Mouse (Mus musculus) limb, embryonic 15.5 days (tissue): ENCODE data around the gene Ptov1. TPM values are rescaled to one million over a fixed set of nuclear protein-coding genes. Genes with fewer than 3 reads are reported as not detected.

Experiments used
- ATAC-seq: fragments of 200-750 bp; cut with Nextera tagmentation; 2 replicates; pipeline ENCODE4 v1.8.0; 2017; ENCODE audit warnings: low read depth, moderate TSS enrichment; ENCODE audit not compliant: insufficient number of reproducible peaks, low FRiP score, low TSS enrichment
- H3K27ac ChIP-seq: fragments of 300-500 bp; sonication (generic); 2 replicates; pipeline ENCODE4 v1.5.1; 2015; ENCODE audit warnings: moderate library complexity, mild to moderate bottlenecking, inconsistent platforms
- H3K27me3 ChIP-seq: fragments of 300-500 bp; sonication (generic); 2 replicates; pipeline ENCODE4 v1.6.1; 2015; ENCODE audit warnings: inconsistent platforms
- H3K36me3 ChIP-seq: fragments of 300-500 bp; sonication (generic); 2 replicates; pipeline ENCODE4 v1.6.1; 2015; ENCODE audit warnings: inconsistent platforms
- H3K4me1 ChIP-seq: fragments of 300-500 bp; sonication (generic); 2 replicates; pipeline ENCODE4 v1.6.1; 2015; ENCODE audit warnings: inconsistent platforms
- H3K4me2 ChIP-seq: fragments of 300-500 bp; sonication (generic); 2 replicates; pipeline ENCODE4 v1.6.1; 2015; ENCODE audit warnings: mild to moderate bottlenecking, inconsistent platforms
- H3K4me3 ChIP-seq: fragments of 300-500 bp; sonication (generic); 2 replicates; pipeline ENCODE4 v1.5.1; 2015; ENCODE audit warnings: mild to moderate bottlenecking, inconsistent platforms
- H3K9ac ChIP-seq: fragments of 300-500 bp; sonication (generic); 2 replicates; pipeline ENCODE4 v1.6.1; 2015; ENCODE audit warnings: inconsistent platforms
- H3K9me3 ChIP-seq: fragments of 300-500 bp; sonication (generic); 2 replicates; pipeline ENCODE4 v1.6.1; 2016; ENCODE audit warnings: inconsistent platforms
- WGBS: fragments of 180-500 bp; shearing (Covaris S2); methylation state at CpG from one replicate; pipeline ENCODE4 v1.1.7; 2015; 5-methylcytosine and 5-hydroxymethylcytosine counted together
- polyA plus RNA-seq: library from polyadenylated mRNA; unstranded; fragments of >200 nt; fragmentation: Nextera tagmentation; extraction: Ambion mirVana; gene quantifications from 2 replicates; pipeline ENCODE4 v1.2.1, GENCODE M21; 2015

Gene Ptov1
- 286 and 373 TPM in 2 replicates for polyA plus RNA-seq

DNA sequence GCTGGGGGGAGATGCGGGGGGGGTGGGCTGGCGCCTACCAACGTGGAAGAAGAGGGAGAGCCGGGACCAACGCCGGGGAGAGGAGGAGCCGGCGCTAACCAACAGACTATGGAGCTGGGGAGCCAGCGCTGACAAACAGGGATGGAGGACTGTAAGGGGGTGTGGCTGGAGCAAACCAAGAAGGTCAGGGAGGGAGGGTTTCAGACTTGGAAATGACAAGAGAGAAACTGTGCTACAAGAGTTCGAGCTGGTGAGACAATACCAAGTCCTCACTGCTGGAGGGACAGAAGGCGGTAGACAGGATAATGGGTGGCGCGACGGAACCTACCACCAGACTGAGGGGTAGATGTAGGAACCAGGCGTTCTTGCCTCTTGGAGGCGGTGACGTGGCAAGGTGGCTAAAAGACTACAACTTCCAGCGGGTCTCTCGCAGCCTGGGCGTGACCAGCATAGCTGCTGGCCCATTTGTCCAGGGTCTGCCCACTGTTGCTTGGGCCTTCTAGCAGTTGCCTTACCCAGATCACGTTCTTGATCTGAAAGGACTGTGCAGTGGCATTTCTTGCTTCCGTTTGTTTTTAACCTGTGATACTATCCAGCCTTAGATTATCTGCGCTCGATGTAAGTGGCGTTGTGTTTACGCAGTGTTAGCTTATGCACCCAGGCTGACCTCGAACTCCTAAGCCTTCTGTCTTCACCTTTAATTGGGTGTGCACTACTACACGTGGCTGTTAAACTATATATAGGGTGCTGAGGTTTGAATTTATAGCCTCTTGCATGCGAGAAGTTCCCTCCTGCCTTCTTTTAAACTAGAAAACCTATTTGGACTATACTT is at the start of gene Ptov1:
Gene Ptov1 (minus strand): TSS at position 92 of the 832 bp plus-strand sequence.
- Histone ChIP-seq H3K9ac (peak within 1 kb of the TSS; percentile 100), H3K27ac (peak within 1 kb of the TSS; percentile 100), H3K9me3 (no peaks in the 10 kb centered on the region), H3K27me3 (no peaks in the 10 kb centered on the region), H3K4me2 (peak within 1 kb of the TSS; percentile 75), H3K4me1 (peaks cover 47% of the 10 kb centered on the region), H3K4me3 (peak within 1 kb of the TSS; percentile 97), H3K36me3 (peaks cover 14% of the 10 kb centered on the region)
- ATAC-seq = peak; percentile 92
- 5% methylated on average over 29 of the region's 29 CpGs for WGBS

DNA sequence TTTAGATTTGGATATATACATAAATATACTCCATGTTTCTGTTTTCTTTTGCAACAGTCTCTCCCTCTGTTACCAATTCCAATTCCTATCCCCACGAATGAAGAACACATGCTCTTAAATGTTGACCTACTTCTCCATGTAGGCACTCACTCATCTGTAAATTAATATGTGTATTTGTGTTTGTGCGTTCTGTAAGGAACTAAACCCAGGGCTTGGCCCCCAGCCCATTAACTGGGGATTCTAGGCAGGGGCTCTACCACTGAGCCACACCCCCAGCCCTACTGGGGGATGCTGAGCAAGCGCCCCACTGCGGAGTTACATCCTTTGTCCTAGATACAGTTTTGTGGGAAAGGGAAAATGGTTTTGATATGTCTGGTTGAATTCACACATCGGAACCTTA is 49.5 kb upstream of the Ptov1 start:
- Histone ChIP-seq H3K4me2 (no peak overlapping the region), H3K36me3 (peaks cover 63% of the 10 kb centered on the region), H3K4me3 (no peak overlapping the region), H3K4me1 (0 out of 2 replicates have a peak, but pooled peaks cover 4% of the 10 kb centered on the region), H3K9ac (no peak overlapping the region), H3K27me3 (no peaks in the 10 kb centered on the region), H3K27ac (no peak overlapping the region), H3K9me3 (no peaks in the 10 kb centered on the region)
- 83% methylated on average over 5 of the region's 5 CpGs for WGBS
- ATAC-seq = no peak

DNA sequence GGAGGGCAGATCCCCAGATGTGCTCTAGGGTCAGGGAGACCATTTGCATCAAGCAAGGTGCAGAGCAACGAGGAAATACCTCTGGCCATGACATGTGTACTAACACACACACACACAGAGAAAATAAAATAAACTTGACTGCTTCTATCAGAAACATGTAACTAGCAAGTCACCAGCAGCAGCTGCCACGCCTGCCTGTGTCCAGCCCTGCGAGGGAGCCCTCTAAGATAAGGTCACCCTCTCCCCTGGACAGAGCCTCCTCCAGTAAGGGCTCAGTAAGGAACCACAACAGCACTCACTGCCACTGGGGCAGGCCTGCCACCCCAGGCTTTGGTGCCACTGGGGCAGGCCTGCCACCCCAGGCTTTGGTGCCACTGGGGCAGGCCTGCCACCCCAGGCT is 48.6 kb upstream of the Ptov1 start:
- Histone ChIP-seq H3K4me3 (no peak overlapping the region), H3K27ac (no peak overlapping the region), H3K9ac (no peak overlapping the region), H3K9me3 (no peaks in the 10 kb centered on the region), H3K27me3 (no peaks in the 10 kb centered on the region), H3K4me1 (0 out of 2 replicates have a peak, but pooled peaks cover 4% of the 10 kb centered on the region), H3K4me2 (no peak overlapping the region), H3K36me3 (peaks cover 66% of the 10 kb centered on the region)
- WGBS = 88% methylated on average over 3 of the region's 3 CpGs
- no peak for ATAC-seq

DNA sequence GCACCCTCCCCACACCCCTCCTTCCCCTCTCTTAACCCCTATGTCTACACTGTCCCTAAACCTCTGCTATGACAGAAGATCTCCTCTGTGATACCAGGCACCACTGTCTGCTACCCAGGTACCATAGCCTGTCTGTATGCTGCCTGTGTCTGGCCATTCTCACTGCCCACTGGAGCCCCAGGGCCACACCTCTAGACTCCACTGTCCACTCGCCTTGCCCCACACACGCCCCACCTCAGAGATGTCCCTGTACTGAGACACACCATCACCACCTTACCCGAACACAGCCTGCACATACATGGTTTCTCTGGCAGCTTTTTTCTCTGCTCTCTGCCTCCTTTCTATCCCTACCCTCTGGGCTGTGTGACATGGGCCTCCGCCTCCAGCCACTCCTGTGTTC is 47.3 kb upstream of the Ptov1 start:
- ATAC-seq = 0 out of 2 replicates have a peak, but pooled peaks have one; percentile 30
- Histone ChIP-seq H3K9me3 (no peaks in the 10 kb centered on the region), H3K36me3 (peaks cover 62% of the 10 kb centered on the region), H3K4me1 (0 out of 2 replicates have a peak, but pooled peaks cover 4% of the 10 kb centered on the region), H3K27me3 (no peaks in the 10 kb centered on the region), H3K4me3 (no peak overlapping the region), H3K27ac (no peak overlapping the region), H3K9ac (no peak overlapping the region), H3K4me2 (no peak overlapping the region)
- WGBS = 88% methylated on average over 4 of the region's 4 CpGs

DNA sequence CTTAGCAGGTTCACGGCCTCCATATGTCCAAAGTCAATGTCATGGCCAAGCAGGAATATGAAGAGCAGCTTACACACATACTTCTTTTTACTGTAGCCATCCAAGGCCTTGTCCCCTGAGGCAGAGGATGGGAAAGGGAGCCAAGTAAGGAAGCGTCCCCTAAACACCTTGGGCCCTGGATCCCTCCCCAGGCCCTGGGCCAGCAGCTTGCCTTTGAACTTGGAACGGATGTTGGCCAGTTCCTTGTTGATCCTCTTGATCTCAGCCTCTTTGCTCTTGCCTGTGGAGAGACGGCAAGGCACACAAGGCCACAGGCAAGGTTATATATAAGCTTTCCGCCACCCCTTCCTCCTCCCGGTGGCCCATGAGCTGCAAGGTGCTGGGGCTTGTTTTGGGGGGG is 46.6 kb upstream of the Ptov1 start:
- peaks cover 65% of the 10 kb centered on the region for H3K36me3 ChIP-seq
- no peak overlapping the region for H3K4me3 ChIP-seq
- WGBS = 82% methylated on average over 6 of the region's 6 CpGs
- H3K9ac ChIP-seq = no peak overlapping the region
- no peaks in the 10 kb centered on the region for H3K27me3 ChIP-seq
- H3K9me3 ChIP-seq = no peaks in the 10 kb centered on the region
- no peak overlapping the region for H3K27ac ChIP-seq
- H3K4me2 ChIP-seq = no peak overlapping the region
- H3K4me1 ChIP-seq = 0 out of 2 replicates have a peak, but pooled peaks cover 4% of the 10 kb centered on the region
- no peak for ATAC-seq

DNA sequence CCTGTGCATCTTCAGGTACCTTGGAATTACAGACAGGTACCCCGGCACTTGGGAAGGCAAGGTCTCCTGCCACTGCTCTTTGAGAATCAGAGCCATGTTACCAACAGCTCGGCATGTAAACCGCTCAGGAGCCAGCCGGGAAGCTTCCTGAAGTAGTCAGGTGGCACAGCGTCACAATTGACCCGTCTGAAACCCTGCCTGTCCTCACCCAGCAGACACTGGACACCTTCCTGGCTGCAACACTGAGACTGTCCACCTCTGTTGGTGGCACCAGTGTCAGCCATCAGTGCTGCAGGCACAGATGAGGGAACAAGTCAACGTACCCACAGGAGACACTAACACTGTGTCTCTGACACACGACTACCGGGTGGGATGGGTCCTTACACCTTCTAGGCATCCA is 45.7 kb upstream of the Ptov1 start:
- H3K9ac ChIP-seq = no peak overlapping the region
- 92% methylated on average over 9 of the region's 9 CpGs for WGBS
- H3K9me3 ChIP-seq = no peaks in the 10 kb centered on the region
- H3K27ac ChIP-seq = no peak overlapping the region
- peaks cover 69% of the 10 kb centered on the region for H3K36me3 ChIP-seq
- H3K4me2 ChIP-seq = no peak overlapping the region
- H3K27me3 ChIP-seq = no peaks in the 10 kb centered on the region
- H3K4me3 ChIP-seq = no peak overlapping the region
- ATAC-seq = no peak
- H3K4me1 ChIP-seq = 0 out of 2 replicates have a peak, but pooled peaks cover 4% of the 10 kb centered on the region

DNA sequence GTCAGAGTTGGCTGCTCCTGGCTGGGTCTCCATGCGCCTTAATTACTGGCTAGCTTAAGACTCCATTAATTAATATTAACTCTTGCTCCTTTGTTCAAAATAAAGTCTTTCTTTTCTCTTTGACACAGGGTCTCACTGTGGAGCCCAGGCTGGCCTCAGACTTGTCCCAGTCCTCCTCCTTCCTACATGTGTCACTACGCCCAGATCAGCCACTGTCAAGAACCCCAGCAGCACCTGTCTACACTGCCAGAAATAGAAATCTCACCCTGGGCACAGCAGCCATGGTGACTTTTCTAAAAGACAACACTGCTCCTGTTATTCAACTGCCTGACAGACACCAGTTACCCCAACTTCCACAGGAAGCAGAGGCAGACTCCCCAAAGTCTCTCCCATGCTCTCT is 44.8 kb upstream of the Ptov1 start:
- Histone ChIP-seq H3K9me3 (no peaks in the 10 kb centered on the region), H3K36me3 (peaks cover 72% of the 10 kb centered on the region), H3K27me3 (no peaks in the 10 kb centered on the region), H3K4me3 (no peak overlapping the region), H3K4me2 (no peak overlapping the region), H3K27ac (no peak overlapping the region), H3K4me1 (0 out of 2 replicates have a peak, but pooled peaks cover 4% of the 10 kb centered on the region), H3K9ac (no peak overlapping the region)
- 83% methylated on average over 2 of the region's 2 CpGs for WGBS
- ATAC-seq = no peak

DNA sequence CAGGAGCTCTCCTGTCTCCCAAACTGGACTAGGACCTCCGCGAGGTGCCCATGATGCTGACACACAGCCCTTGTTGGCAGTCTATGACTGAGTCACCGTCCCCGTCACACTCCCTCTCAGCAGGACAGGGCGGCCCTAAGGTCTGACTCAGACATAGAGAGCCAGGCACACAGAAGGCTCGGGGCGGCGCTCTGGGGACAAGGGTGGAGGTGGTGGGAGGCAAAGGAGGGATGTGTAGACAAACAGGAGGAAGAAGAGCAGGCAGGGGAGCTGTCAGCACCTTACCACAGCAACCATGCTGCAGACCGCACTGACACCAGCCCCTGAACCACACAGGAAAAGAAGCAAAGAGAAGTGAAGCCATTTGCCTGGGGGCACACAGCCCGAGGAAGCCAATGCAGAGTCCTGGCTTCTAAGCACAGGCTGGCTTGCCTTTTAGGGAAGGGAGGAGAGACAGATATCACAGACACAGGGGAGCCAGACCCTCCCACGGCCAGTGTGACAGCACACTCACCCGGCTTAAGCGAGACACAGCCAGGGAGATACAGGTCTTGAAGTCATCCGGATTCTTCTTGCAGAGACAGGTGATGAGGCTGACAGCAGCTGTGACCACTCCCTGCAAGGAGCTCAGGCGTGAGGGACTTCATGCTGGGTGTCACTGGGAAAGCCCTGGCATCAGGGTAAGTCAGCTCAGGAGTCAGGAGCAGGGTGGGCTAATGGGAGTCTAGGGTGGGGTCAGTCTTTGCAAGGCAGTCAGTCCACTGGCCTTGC is 39.3 kb upstream of the Ptov1 start:
- peaks cover 94% of the 10 kb centered on the region for H3K36me3 ChIP-seq
- no peak for ATAC-seq
- H3K4me2 ChIP-seq = no peak overlapping the region
- H3K27ac ChIP-seq = no peak overlapping the region
- no peaks in the 10 kb centered on the region for H3K4me1 ChIP-seq
- H3K27me3 ChIP-seq = no peaks in the 10 kb centered on the region
- H3K9ac ChIP-seq = no peak overlapping the region
- WGBS = 89% methylated on average over 15 of the region's 15 CpGs
- H3K4me3 ChIP-seq = no peak overlapping the region
- H3K9me3 ChIP-seq = no peaks in the 10 kb centered on the region

DNA sequence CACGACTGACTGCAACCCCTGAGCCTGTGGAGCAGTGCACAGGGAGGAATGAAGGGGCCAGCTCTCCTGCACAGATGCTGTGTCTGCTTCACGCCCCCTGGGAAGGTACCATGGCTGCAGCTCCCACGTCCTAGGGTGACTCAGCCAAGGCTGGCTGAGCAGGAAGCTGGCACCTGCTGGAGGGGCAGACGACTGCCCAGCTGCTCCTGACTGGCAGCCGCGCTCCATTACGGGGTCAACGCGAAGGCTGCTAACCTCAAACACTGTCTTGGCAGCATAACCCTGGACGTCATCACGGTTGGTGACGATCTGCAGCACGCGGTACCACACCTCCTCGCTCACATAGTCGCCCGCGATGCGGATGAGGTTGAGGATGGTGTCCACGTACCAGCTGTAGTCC is 35.8 kb upstream of the Ptov1 start:
- peaks cover 86% of the 10 kb centered on the region for H3K36me3 ChIP-seq
- H3K27ac ChIP-seq = no peak overlapping the region
- 93% methylated on average over 20 of the region's 20 CpGs for WGBS
- H3K4me3 ChIP-seq = no peak overlapping the region
- H3K9ac ChIP-seq = no peak overlapping the region
- peaks cover 12% of the 10 kb centered on the region for H3K4me1 ChIP-seq
- H3K9me3 ChIP-seq = no peaks in the 10 kb centered on the region
- H3K27me3 ChIP-seq = no peaks in the 10 kb centered on the region
- no peak overlapping the region for H3K4me2 ChIP-seq
- ATAC-seq = no peak

DNA sequence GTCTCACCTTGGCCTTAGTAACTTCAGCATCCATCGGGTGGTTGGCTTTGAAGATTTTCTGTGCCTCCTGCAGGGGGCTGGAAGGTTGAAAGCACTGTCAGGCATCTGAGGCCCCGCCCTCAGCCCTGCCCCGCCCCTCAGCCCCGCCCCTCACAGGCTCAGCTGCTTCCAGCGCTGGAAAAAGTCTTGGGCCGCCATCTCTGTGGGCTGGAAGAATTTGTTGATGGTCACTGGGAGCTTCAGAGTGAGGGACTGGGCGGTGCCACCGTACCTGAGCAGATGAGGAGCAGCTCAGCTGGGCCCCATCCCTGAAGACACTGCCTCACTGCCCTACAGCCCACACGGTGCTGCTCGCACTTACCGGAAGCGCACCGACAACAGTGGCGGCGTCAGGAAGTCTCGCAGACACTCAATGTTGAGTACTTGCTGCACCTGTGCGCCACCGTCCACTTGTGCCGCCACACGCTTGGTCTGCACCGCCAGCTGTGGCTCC is 31.7 kb upstream of the Ptov1 start:
- no peaks in the 10 kb centered on the region for H3K27me3 ChIP-seq
- H3K27ac ChIP-seq = peak overlapping the region; percentile 79
- H3K9me3 ChIP-seq = no peaks in the 10 kb centered on the region
- ATAC-seq = no peak
- no peak overlapping the region for H3K9ac ChIP-seq
- 17% methylated on average over 21 of the region's 21 CpGs for WGBS
- H3K4me1 ChIP-seq = peaks cover 36% of the 10 kb centered on the region
- peak overlapping the region; percentile 29 for H3K4me3 ChIP-seq
- peak overlapping the region; percentile 41 for H3K4me2 ChIP-seq
- peaks cover 65% of the 10 kb centered on the region for H3K36me3 ChIP-seq

DNA sequence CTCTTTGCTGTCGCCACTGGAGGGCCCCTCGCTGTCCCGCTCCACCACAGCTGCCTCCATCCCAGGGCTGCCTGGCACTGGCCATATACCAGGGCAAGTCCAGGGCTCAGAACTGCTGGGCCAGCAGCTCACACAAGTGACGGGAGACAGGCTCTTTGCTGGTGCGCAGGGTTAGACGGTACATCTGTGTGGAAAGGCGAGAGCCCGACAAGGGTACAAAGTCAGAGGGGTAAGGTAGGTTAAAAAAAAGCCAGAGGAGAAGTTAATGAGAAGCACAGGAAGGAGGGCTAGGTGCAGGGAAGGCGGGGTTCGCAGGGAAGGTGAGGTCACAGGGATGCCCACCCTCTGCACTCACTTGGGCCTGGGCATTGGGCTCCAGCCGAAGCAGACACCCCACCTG is 31.0 kb upstream of the Ptov1 start:
- H3K9ac ChIP-seq = no peak overlapping the region
- peaks cover 58% of the 10 kb centered on the region for H3K36me3 ChIP-seq
- peaks cover 36% of the 10 kb centered on the region for H3K4me1 ChIP-seq
- 88% methylated on average over 11 of the region's 11 CpGs for WGBS
- H3K4me3 ChIP-seq = no peak overlapping the region
- H3K27ac ChIP-seq = 0 out of 2 replicates have a peak overlapping the region, but pooled peaks have one; percentile 4
- no peak for ATAC-seq
- H3K27me3 ChIP-seq = no peaks in the 10 kb centered on the region
- no peak overlapping the region for H3K4me2 ChIP-seq
- H3K9me3 ChIP-seq = no peaks in the 10 kb centered on the region

DNA sequence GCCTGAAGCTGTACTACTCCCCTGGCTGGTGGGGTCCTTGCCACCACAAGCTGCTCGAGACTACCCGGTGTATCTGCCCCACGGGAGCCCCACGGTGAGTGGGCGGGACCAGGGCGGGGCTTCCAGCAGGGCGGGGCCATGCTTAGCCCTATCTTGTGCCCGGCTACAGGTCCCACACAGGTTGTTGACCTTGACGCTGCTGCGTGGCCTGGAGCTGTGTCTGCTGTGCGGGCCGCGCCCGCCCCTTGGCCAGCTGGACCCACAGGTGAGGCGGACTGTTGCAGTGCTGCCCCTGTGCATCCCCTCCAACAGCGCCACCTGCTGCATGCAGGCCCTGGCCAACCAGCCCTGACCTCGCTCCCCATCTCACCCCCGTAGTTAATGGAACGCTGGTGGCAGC is 29.0 kb upstream of the Ptov1 start:
- Histone ChIP-seq H3K4me3 (no peak overlapping the region), H3K9me3 (no peaks in the 10 kb centered on the region), H3K27me3 (no peaks in the 10 kb centered on the region), H3K4me2 (no peak overlapping the region), H3K4me1 (peaks cover 44% of the 10 kb centered on the region), H3K27ac (no peak overlapping the region), H3K9ac (no peak overlapping the region), H3K36me3 (peaks cover 38% of the 10 kb centered on the region)
- no peak for ATAC-seq
- 35% methylated on average over 19 of the region's 19 CpGs for WGBS
